Mouse (Mus musculus): ENCODE measurements at regions not wholly inside any gene's neighbourhood (a gene's known extent, or its start where the extent isn't known, plus 50 kb on each side); places are given as distances from the start of the nearest gene placed in this dataset.
A peak's percentile ranks its signal among the peaks of the same experiment; 100 is the strongest.

GRCm38 (mm10) chr10:126520973-126521372, 380.2 kb downstream of the Atp23 start:
- Histone ChIP-seq H3K4me2 (replicated peaks) (no peak overlapping the region), H3K27ac (no peak overlapping the region), H3K4me1 (peaks cover 22% of the 10 kb centered on the region), H3K9me3 (no peaks in the 10 kb centered on the region; the same call in 1 of the 2 replicates), H3K4me3 (no peak overlapping the region), H3K36me3 (no peaks in the 10 kb centered on the region), H3K9ac (no peak overlapping the region), H3K27me3 (no peaks in the 10 kb centered on the region)
- ATAC-seq (ENCODE audit: insufficient number of reproducible peaks, insufficient read depth, low FRiP score, low TSS enrichment) = peak; percentile 36; the same call in 1 of the 2 replicates
- 46% methylated on average over 9 of the region's 9 CpGs for WGBS

DNA sequence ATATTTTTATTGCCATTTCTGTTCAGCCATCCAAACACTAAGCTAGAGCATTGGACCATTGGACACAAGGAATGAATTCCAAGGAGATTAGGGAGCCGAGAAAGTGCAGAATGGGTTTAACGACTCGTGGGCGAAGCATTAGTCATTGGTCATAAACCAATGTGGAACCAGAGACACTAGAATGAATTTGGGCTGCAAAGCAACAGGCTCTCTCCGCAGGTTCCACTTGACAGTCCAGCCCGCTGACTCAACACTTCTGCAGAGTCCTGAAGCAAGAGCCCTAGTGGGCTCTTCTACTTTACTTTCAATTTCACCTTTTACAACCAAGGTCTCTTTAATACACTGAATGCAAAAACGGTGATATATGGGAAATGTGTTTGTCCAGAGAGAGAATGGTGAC, 388.0 kb downstream of the Atp23 start:
- H3K27me3 ChIP-seq = no peaks in the 10 kb centered on the region
- no peaks in the 10 kb centered on the region; the same call in 1 of the 2 replicates for H3K9me3 ChIP-seq
- no peak overlapping the region for H3K27ac ChIP-seq
- ATAC-seq (ENCODE audit: insufficient number of reproducible peaks, insufficient read depth, low FRiP score, low TSS enrichment) = no peak
- no peak overlapping the region for H3K4me3 ChIP-seq
- H3K4me2 ChIP-seq (replicated peaks) = no peak overlapping the region
- 86% methylated on average over 7 of the region's 7 CpGs for WGBS
- no peaks in the 10 kb centered on the region for H3K36me3 ChIP-seq
- H3K4me1 ChIP-seq = no peaks in the 10 kb centered on the region
- H3K9ac ChIP-seq = no peak overlapping the region

DNA sequence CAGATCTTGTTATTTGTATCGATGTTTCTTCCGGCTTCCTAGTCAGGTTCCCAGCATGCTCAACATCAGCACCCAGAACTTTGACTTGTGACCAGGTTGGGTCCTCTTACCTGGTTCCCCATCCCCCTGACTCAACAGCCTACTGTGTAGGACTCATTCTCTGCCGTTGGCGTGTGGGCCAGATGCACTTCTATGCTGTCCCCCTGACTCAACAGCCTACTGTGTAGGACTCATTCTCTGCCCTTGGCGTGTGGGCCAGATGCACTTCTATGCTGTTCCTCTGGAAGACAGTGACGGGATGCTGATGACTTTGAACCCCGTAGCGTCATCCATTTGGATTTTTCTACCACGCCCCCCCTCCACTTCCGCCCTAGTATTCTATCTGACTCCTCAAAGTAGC, 389.6 kb downstream of the Atp23 start:
- Histone ChIP-seq H3K9me3 (no peaks in the 10 kb centered on the region), H3K36me3 (no peaks in the 10 kb centered on the region), H3K4me3 (no peak overlapping the region), H3K27me3 (no peaks in the 10 kb centered on the region), H3K27ac (no peak overlapping the region), H3K4me2 (replicated peaks) (no peak overlapping the region), H3K9ac (no peak overlapping the region), H3K4me1 (no peaks in the 10 kb centered on the region)
- ATAC-seq (ENCODE audit: insufficient number of reproducible peaks, insufficient read depth, low FRiP score, low TSS enrichment) = no peak
- 94% methylated on average over 10 of the region's 10 CpGs for WGBS

DNA sequence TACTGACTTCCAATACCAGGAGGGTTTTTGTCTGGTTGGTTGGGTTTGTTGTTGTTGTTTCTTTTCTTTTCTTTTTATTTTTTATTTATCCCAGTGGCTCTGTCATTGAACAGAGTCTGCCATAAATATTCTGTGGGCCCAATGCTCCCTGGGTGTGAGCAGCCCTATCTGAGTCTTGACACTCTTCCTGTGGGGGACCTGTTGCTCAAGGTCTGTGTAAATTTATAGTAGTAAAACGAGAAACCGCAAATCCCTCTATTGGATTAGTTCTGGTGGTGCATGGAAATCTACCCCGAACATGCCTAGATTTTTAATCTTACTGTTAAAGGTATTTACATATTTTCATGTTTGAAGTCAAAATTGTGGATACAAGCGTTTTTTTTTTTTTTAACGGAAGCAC, 395.2 kb downstream of the Atp23 start:
- 0 out of 2 replicates have a peak, but pooled peaks cover 4% of the 10 kb centered on the region for H3K4me1 ChIP-seq
- H3K9ac ChIP-seq = no peak overlapping the region
- H3K27ac ChIP-seq = no peak overlapping the region
- H3K4me2 ChIP-seq (replicated peaks) = no peak overlapping the region
- H3K36me3 ChIP-seq = no peaks in the 10 kb centered on the region
- no peaks in the 10 kb centered on the region for H3K27me3 ChIP-seq
- H3K9me3 ChIP-seq = no peaks in the 10 kb centered on the region
- no peak overlapping the region for H3K4me3 ChIP-seq
- 86% methylated on average over 5 of the region's 5 CpGs for WGBS
- ATAC-seq (ENCODE audit: insufficient number of reproducible peaks, insufficient read depth, low FRiP score, low TSS enrichment) = no peak

DNA sequence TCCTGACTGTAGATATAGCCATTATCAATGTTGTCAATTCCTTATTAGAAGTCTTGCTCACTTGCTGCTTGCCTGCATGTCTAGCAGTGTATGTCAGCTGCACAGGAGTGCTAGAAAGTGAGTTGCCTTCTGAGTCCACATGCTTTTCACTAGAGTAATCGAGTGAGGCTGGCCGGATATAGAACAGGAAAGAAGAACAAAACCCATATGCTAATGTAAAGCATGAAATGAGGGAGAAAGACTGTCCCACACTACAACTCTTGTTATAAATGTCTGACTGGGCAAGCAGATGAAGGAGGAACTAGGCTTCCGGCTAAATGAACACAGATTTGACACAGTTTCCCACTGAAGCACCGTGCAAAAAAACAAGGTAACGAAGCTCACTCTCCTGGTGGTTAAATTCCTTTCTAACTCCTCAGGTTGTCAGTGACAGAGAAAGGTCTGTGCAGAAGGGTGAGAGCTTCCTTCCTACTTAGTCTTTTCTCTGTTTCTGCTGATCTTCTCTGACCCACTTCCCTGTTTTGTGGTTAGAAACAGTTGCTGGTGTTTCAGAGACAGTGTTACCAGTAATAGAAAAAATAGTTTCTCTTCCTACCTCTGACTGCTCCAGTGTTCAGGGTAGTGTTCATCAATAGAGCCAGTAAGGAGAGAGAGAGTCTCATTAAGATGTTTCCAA, 399.0 kb downstream of the Atp23 start:
- Histone ChIP-seq H3K27me3 (no peaks in the 10 kb centered on the region), H3K9me3 (no peaks in the 10 kb centered on the region), H3K36me3 (no peaks in the 10 kb centered on the region), H3K9ac (no peak overlapping the region), H3K27ac (no peak overlapping the region), H3K4me1 (0 out of 2 replicates have a peak, but pooled peaks cover 4% of the 10 kb centered on the region), H3K4me2 (replicated peaks) (no peak overlapping the region), H3K4me3 (no peak overlapping the region)
- 46% methylated on average over 5 of the region's 5 CpGs for WGBS
- ATAC-seq (ENCODE audit: insufficient number of reproducible peaks, insufficient read depth, low FRiP score, low TSS enrichment) = no peak

GRCm38 (mm10) chr10:126498726-126499125, 402.4 kb downstream of the Atp23 start:
- H3K36me3 ChIP-seq = no peaks in the 10 kb centered on the region
- 0 out of 2 replicates have a peak, but pooled peaks cover 4% of the 10 kb centered on the region for H3K4me1 ChIP-seq
- no peak overlapping the region for H3K9ac ChIP-seq
- 75% methylated on average over 6 of the region's 6 CpGs for WGBS
- H3K4me3 ChIP-seq = no peak overlapping the region
- no peaks in the 10 kb centered on the region for H3K9me3 ChIP-seq
- H3K27ac ChIP-seq = no peak overlapping the region
- no peak for ATAC-seq (ENCODE audit: insufficient number of reproducible peaks, insufficient read depth, low FRiP score, low TSS enrichment)
- no peak overlapping the region for H3K4me2 ChIP-seq (replicated peaks)
- no peaks in the 10 kb centered on the region for H3K27me3 ChIP-seq

GRCm38 (mm10) chr10:126493734-126494133, 407.4 kb downstream of the Atp23 start:
- Histone ChIP-seq H3K9me3 (no peaks in the 10 kb centered on the region), H3K27me3 (no peaks in the 10 kb centered on the region), H3K36me3 (no peaks in the 10 kb centered on the region), H3K27ac (no peak overlapping the region), H3K4me3 (no peak overlapping the region), H3K4me2 (replicated peaks) (no peak overlapping the region), H3K9ac (no peak overlapping the region), H3K4me1 (no peaks in the 10 kb centered on the region)
- no peak for ATAC-seq (ENCODE audit: insufficient number of reproducible peaks, insufficient read depth, low FRiP score, low TSS enrichment)
- WGBS = 77% methylated on average over 6 of the region's 6 CpGs

GRCm38 (mm10) chr10:126492211-126492610, 408.9 kb downstream of the Atp23 start:
- Histone ChIP-seq H3K4me2 (replicated peaks) (no peak overlapping the region), H3K9ac (no peak overlapping the region), H3K4me1 (no peaks in the 10 kb centered on the region), H3K4me3 (no peak overlapping the region), H3K27ac (no peak overlapping the region), H3K27me3 (no peaks in the 10 kb centered on the region), H3K9me3 (no peaks in the 10 kb centered on the region), H3K36me3 (no peaks in the 10 kb centered on the region)
- ATAC-seq (ENCODE audit: insufficient number of reproducible peaks, insufficient read depth, low FRiP score, low TSS enrichment) = no peak
- WGBS = 72% methylated on average over 6 of the region's 6 CpGs

DNA sequence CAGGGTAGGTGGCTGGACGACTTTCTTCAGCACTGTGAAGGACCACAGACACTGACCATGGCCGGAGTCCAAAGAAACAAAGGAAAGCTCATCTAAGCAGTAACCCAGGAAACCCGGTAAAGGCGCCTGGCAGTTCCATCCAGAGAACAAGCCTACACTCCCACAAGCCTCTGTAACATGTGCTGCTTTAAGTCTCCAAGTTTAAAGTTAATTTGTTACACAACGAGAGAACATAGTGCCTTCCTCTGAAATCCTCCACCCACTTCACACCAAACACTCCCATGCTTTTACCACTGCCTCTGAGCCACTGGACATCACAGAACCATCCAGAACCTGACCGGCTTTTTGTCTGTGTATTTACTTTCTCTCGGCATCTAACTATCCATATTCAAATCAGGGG, 416.0 kb downstream of the Atp23 start:
- no peak for ATAC-seq (ENCODE audit: insufficient number of reproducible peaks, insufficient read depth, low FRiP score, low TSS enrichment)
- no peaks in the 10 kb centered on the region for H3K36me3 ChIP-seq
- 87% methylated on average over 7 of the region's 7 CpGs for WGBS
- no peak overlapping the region for H3K4me3 ChIP-seq
- no peak overlapping the region for H3K4me2 ChIP-seq (replicated peaks)
- H3K27ac ChIP-seq = no peak overlapping the region
- no peak overlapping the region for H3K9ac ChIP-seq
- H3K27me3 ChIP-seq = no peaks in the 10 kb centered on the region
- no peaks in the 10 kb centered on the region for H3K9me3 ChIP-seq
- no peaks in the 10 kb centered on the region for H3K4me1 ChIP-seq

GRCm38 (mm10) chr10:126483479-126483878, 417.7 kb downstream of the Atp23 start:
- Histone ChIP-seq H3K4me3 (no peak overlapping the region), H3K9ac (no peak overlapping the region), H3K27me3 (no peaks in the 10 kb centered on the region), H3K4me2 (replicated peaks) (no peak overlapping the region), H3K4me1 (no peaks in the 10 kb centered on the region), H3K36me3 (no peaks in the 10 kb centered on the region), H3K9me3 (no peaks in the 10 kb centered on the region), H3K27ac (no peak overlapping the region)
- no peak for ATAC-seq (ENCODE audit: insufficient number of reproducible peaks, insufficient read depth, low FRiP score, low TSS enrichment)
- 88% methylated on average over 2 of the region's 2 CpGs for WGBS

DNA sequence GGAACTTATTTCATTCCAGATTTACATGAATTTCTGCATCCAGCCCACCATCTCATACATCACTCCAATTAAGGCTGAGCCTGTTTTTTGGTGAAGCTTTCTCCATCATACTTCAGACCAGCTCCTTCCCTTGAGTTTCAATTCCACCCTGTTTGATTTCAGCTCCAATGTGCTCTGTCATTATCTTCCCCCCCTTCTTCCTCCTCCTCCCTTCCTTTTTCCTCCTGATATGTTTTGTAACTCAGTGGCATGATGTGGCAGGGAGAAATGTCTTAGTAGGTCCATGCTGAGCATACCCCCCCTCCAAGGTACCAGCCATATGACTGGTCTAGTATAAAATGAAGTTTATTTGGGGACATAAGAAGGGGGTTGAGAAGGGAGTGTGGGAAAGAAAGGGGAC, 420.8 kb downstream of the Atp23 start:
- Histone ChIP-seq H3K9ac (no peak overlapping the region), H3K4me2 (replicated peaks) (no peak overlapping the region), H3K4me1 (no peaks in the 10 kb centered on the region), H3K9me3 (no peaks in the 10 kb centered on the region), H3K27me3 (no peaks in the 10 kb centered on the region), H3K27ac (no peak overlapping the region), H3K4me3 (no peak overlapping the region), H3K36me3 (no peaks in the 10 kb centered on the region)
- ATAC-seq (ENCODE audit: insufficient number of reproducible peaks, insufficient read depth, low FRiP score, low TSS enrichment) = no peak

DNA sequence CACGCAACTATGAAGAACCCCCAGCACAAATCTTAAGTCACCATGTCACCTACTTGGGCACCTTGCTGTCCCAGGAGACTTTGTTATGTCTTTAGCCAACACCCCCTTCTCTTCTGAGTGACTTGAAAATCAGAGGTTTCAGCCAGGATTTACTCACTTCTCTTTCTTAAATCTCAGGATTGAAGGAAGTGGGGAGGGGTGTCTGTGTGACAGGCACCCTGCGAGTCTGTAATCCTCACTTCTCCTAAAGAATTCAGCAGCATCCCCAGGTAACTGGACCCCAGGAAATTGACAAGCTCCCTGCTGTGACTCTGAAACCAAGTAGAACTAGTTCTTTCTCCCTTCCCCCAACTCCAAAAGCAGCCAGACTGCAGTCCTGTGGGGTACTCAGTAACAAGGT, 421.4 kb downstream of the Atp23 start:
- Histone ChIP-seq H3K36me3 (no peaks in the 10 kb centered on the region), H3K4me1 (no peaks in the 10 kb centered on the region), H3K4me3 (no peak overlapping the region), H3K27me3 (no peaks in the 10 kb centered on the region), H3K9me3 (no peaks in the 10 kb centered on the region), H3K27ac (no peak overlapping the region), H3K4me2 (replicated peaks) (no peak overlapping the region), H3K9ac (no peak overlapping the region)
- WGBS = 38% methylated on average over 2 of the region's 2 CpGs
- ATAC-seq (ENCODE audit: insufficient number of reproducible peaks, insufficient read depth, low FRiP score, low TSS enrichment) = no peak

Measured in embryonic facial prominence, embryonic 12.5 days (tissue).